Mouse (Mus musculus): ENCODE measurements around the gene Tmem164.

- TF ChIP-seq CTCF (IDR thresholded peaks at IDR 0.05; ENCODE audit: borderline replicate concordance, extremely low read depth, insufficient read depth, insufficient read length) (no peak), POLR2A (IDR thresholded peaks at IDR 0.05; ENCODE audit: borderline replicate concordance, extremely low read depth, insufficient read depth, insufficient read length, poor library complexity, severe bottlenecking) (no peak)
Measured at GRCm38 (mm10) chrX:142773658-142774057, 92.5 kb downstream of the Tmem164 start.
